7 mouse cellular contexts compared by ENCODE assay signal in genomic region chr6:67170674-67170946, GRCm38 (mm10).
DNase-seq lines count a peak whose midpoint lies in the region; ATAC-seq lines count a peak whose summit lies in the region.

No protein-coding gene starts in this region.

- H3K4me3 ChIP-seq in kidney, embryonic 16.5 days (ENCODE audit: low read length) = peak overlapping the region; percentile 10; the same call in 1 of the 2 replicates
- no peak overlapping the region for H3K4me3 ChIP-seq in embryonic facial prominence, embryonic 11.5 days (ENCODE audit: low read depth, low read length)
- H3K4me3 ChIP-seq in liver, embryonic 13.5 days (replicated peaks) = no peak overlapping the region

- H3K27ac ChIP-seq in kidney, embryonic 16.5 days (ENCODE audit: low read length) = no peak overlapping the region
- H3K27ac ChIP-seq in embryonic facial prominence, embryonic 11.5 days (replicated peaks; ENCODE audit: low read depth, low read length) = no peak overlapping the region
- peak overlapping the region; percentile 40 for H3K27ac ChIP-seq in liver, embryonic 13.5 days

- H3K4me1 ChIP-seq in kidney, embryonic 16.5 days (ENCODE audit: insufficient read depth, low read length) = peaks cover 6% of the 10 kb centered on the region; the same call in 1 of the 2 replicates
- H3K4me1 ChIP-seq in embryonic facial prominence, embryonic 11.5 days (ENCODE audit: control insufficient read depth, insufficient read depth, low read length) = no peaks in the 10 kb centered on the region
- H3K4me1 ChIP-seq in liver, embryonic 13.5 days (replicated peaks) = peaks cover 37% of the 10 kb centered on the region

- peak; percentile 39; the same call in 1 of the 2 replicates for ATAC-seq in kidney, embryonic 16.5 days (ENCODE audit: low FRiP score, low TSS enrichment)
- ATAC-seq in embryonic facial prominence, embryonic 11.5 days (replicated peaks; ENCODE audit: insufficient number of reproducible peaks, low FRiP score, low TSS enrichment, low read depth) = peak; percentile 70
- ATAC-seq in erythroid progenitor cell, adult 5-6 weeks (replicated peaks; ENCODE audit: low FRiP score, poor library complexity, severe bottlenecking) = peak; percentile 36; the same call in 1 of the 2 replicates
- ATAC-seq in liver, embryonic 13.5 days (ENCODE audit: low read depth) = peak; percentile 54

- H3K9me3 ChIP-seq in kidney, embryonic 16.5 days (ENCODE audit: low read length) = no peaks in the 10 kb centered on the region
- no peaks in the 10 kb centered on the region for H3K9me3 ChIP-seq in embryonic facial prominence, embryonic 11.5 days (replicated peaks; ENCODE audit: control insufficient read depth, low read length)
- no peaks in the 10 kb centered on the region; the same call in 1 of the 2 replicates for H3K9me3 ChIP-seq in liver, embryonic 13.5 days (replicated peaks)

- H3K27me3 ChIP-seq in kidney, embryonic 16.5 days (ENCODE audit: insufficient read depth, low read length) = no peaks in the 10 kb centered on the region
- H3K27me3 ChIP-seq in embryonic facial prominence, embryonic 11.5 days (ENCODE audit: control insufficient read depth, insufficient read depth, low read length) = no peaks in the 10 kb centered on the region
- no peaks in the 10 kb centered on the region for H3K27me3 ChIP-seq in liver, embryonic 13.5 days

- H3K36me3 ChIP-seq in kidney, embryonic 16.5 days (ENCODE audit: insufficient read depth, low read length) = no peaks in the 10 kb centered on the region
- H3K36me3 ChIP-seq in embryonic facial prominence, embryonic 11.5 days (replicated peaks; ENCODE audit: control insufficient read depth, insufficient read depth, low read depth, low read length) = no peaks in the 10 kb centered on the region
- H3K36me3 ChIP-seq in liver, embryonic 13.5 days = no peaks in the 10 kb centered on the region

- peak overlapping the region; percentile 30 for H3K4me2 ChIP-seq in kidney, embryonic 16.5 days (replicated peaks; ENCODE audit: low read depth, low read length)
- no peak overlapping the region for H3K4me2 ChIP-seq in embryonic facial prominence, embryonic 11.5 days (ENCODE audit: low read depth, low read length)
- peak overlapping the region; percentile 41 for H3K4me2 ChIP-seq in liver, embryonic 13.5 days

- WGBS in kidney, embryonic 16.5 days = 78% methylated on average over 5 of the region's 5 CpGs
- WGBS in embryonic facial prominence, embryonic 11.5 days = 68% methylated on average over 5 of the region's 5 CpGs
- WGBS in liver, embryonic 13.5 days (ENCODE audit: insufficient replicate concordance) = 74% methylated on average over 5 of the region's 5 CpGs

- no peak for DNase-seq in kidney, adult 11 months
- DNase-seq in embryonic facial prominence, embryonic 11.5 days (ENCODE audit: low spot score) = no peak
- no peak for DNase-seq in liver, embryonic 13.5 days
- no peak for DNase-seq in T-cell, adult 2 months (ENCODE audit: low spot score)
- no peak for DNase-seq in layer of hippocampus, adult 8-10 months (ENCODE audit: low spot score in 2 of 2)

- H3K9ac ChIP-seq in kidney, embryonic 16.5 days (replicated peaks; ENCODE audit: low read length) = peak overlapping the region; percentile 23; the same call in 1 of the 2 replicates
- H3K9ac ChIP-seq in embryonic facial prominence, embryonic 11.5 days (replicated peaks; ENCODE audit: low read length) = no peak overlapping the region
- peak overlapping the region; percentile 16; the same call in 1 of the 2 replicates for H3K9ac ChIP-seq in liver, embryonic 13.5 days
